ENCODE assay signal across 14 mouse cellular contexts in the genomic region with DNA sequence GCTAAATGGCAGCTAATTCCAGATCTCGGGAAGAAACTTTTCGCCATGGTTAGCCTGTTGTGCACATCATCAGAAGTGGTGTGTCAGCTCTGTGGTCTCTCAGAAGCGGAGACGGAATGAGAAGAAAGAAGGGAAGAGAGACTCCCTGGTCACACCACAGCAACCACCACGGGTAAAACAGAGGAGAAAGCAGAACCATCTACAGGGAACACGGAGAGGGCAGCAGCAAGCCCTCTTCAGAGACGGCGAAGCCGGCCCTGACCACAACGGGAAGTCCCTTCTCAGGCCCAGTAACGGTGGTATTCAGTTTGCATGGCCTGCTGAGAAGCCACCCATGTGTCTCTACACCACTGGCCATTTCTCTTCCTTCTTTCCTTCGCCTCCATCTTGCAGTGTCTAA. TPM values are rescaled to one million over a fixed set of nuclear protein-coding genes. Genes with fewer than 3 reads are reported as not detected.
A peak's percentile ranks its signal among the peaks of the same experiment; 100 is the strongest.
DNase-seq lines count a peak whose midpoint lies in the region; ATAC-seq and TF ChIP-seq lines count a peak whose summit lies in the region.
"Had no signal": no experiment of that assay in that cellular context is flagged by ENCODE, and none has a peak within 500 bp of the region (broad histone marks: within the 10 kb centered on the region; RNA-seq: fewer than 3 reads in every experiment).

No protein-coding gene starts in this region.

- H3K9me3 ChIP-seq in liver, embryonic 16.5 days (replicated peaks; ENCODE audit: control insufficient read depth, low read length), result no peaks in the 10 kb centered on the region
- H3K9me3 ChIP-seq in heart, embryonic 11.5 days (replicated peaks; ENCODE audit: control insufficient read depth, low read length), result no peaks in the 10 kb centered on the region
- H3K9me3 ChIP-seq: embryonic facial prominence, embryonic 12.5 days; neural tube, embryonic 13.5 days had no signal

- peak overlapping the region; percentile 46 for H3K4me3 ChIP-seq in bone marrow macrophage, adult 2 months (ENCODE audit: insufficient read depth, low read length)
- no peak overlapping the region for H3K4me3 ChIP-seq in liver, embryonic 16.5 days (ENCODE audit: low read depth, low read length)
- no peak overlapping the region for H3K4me3 ChIP-seq in spleen, adult 2 months (ENCODE audit: extremely low read depth, insufficient read depth, insufficient read length)
- no peak overlapping the region for H3K4me3 ChIP-seq in heart, embryonic 11.5 days (ENCODE audit: low read depth, low read length)
- H3K4me3 ChIP-seq: embryonic facial prominence, embryonic 12.5 days; neural tube, embryonic 13.5 days had no signal

- H3K27ac ChIP-seq in bone marrow macrophage, adult 2 months (ENCODE audit: insufficient read depth, low read depth, low read length), result peak overlapping the region; percentile 100
- peak overlapping the region; percentile 98 for H3K27ac ChIP-seq in liver, embryonic 16.5 days (ENCODE audit: low read length)
- peak overlapping the region; percentile 19 for H3K27ac ChIP-seq in spleen, adult 2 months (ENCODE audit: insufficient read depth, low read length)
- H3K27ac ChIP-seq in heart, embryonic 11.5 days (ENCODE audit: low read depth, low read length), result no peak overlapping the region
- H3K27ac ChIP-seq: embryonic facial prominence, embryonic 12.5 days; neural tube, embryonic 13.5 days had no signal

- 0 out of 2 replicates have a peak overlapping the region, but pooled peaks have one; percentile 46 for H3K9ac ChIP-seq in liver, embryonic 16.5 days (ENCODE audit: low read depth, low read length)
- H3K9ac ChIP-seq in heart, embryonic 11.5 days (ENCODE audit: low read depth, low read length), result no peak overlapping the region
- H3K9ac ChIP-seq: embryonic facial prominence, embryonic 12.5 days; lung, embryonic 14.5 days; neural tube, embryonic 13.5 days had no signal

- no peak for TF ChIP-seq CTCF in bone marrow macrophage, adult 2 months (IDR thresholded peaks at IDR 0.05; ENCODE audit: low read depth, low read length)
- no peak for TF ChIP-seq CTCF in spleen, adult 2 months (IDR thresholded peaks at IDR 0.05; ENCODE audit: extremely low read depth, insufficient read depth, insufficient read length, insufficient replicate concordance)

- no peaks in the 10 kb centered on the region for H3K36me3 ChIP-seq in liver, embryonic 16.5 days (ENCODE audit: control insufficient read depth, insufficient read depth)
- H3K36me3 ChIP-seq in spleen, adult 2 months (ENCODE audit: control insufficient read depth, insufficient read depth, low read length), result no peaks in the 10 kb centered on the region
- no peaks in the 10 kb centered on the region for H3K36me3 ChIP-seq in heart, embryonic 11.5 days (ENCODE audit: control insufficient read depth, insufficient read depth, low read length)
- H3K36me3 ChIP-seq: embryonic facial prominence, embryonic 12.5 days; neural tube, embryonic 13.5 days had no signal

- H3K4me1 ChIP-seq in bone marrow macrophage, adult 2 months (ENCODE audit: control insufficient read depth, insufficient read depth, low read length), result peaks cover 57% of the 10 kb centered on the region
- peaks cover 46% of the 10 kb centered on the region for H3K4me1 ChIP-seq in liver, embryonic 16.5 days (ENCODE audit: control insufficient read depth, low read depth, low read length)
- H3K4me1 ChIP-seq in spleen, adult 2 months (ENCODE audit: control insufficient read depth, insufficient read depth, insufficient read length), result peaks cover 11% of the 10 kb centered on the region; the same call in 1 of the 2 replicates
- peaks cover 2% of the 10 kb centered on the region; the same call in 1 of the 2 replicates for H3K4me1 ChIP-seq in heart, embryonic 11.5 days (ENCODE audit: control insufficient read depth, insufficient read depth, low read length)
- H3K4me1 ChIP-seq: neural tube, embryonic 13.5 days had no signal

- H3K27me3 ChIP-seq in liver, embryonic 16.5 days (ENCODE audit: control insufficient read depth, insufficient read depth, low read depth, low read length), result no peaks in the 10 kb centered on the region
- H3K27me3 ChIP-seq in spleen, adult 2 months (ENCODE audit: control insufficient read depth, insufficient read depth, low read length), result no peaks in the 10 kb centered on the region
- H3K27me3 ChIP-seq in heart, embryonic 11.5 days (ENCODE audit: control insufficient read depth, insufficient read depth, low read length), result peaks cover 19% of the 10 kb centered on the region

- DNase-seq in layer of hippocampus, adult 11-12 months (ENCODE audit: low spot score), result peak; percentile 59
- DNase-seq in layer of hippocampus, postnatal 10 days (ENCODE audit: low spot score in 2 of 2), result no peak
- peak in 1 of 2 experiments; percentile 70 for DNase-seq in spleen, adult 2 months (ENCODE audit: low read depth in 1 of 2, low spot score in 2 of 2)
- no peak for DNase-seq in cerebellum, adult 8-10 months
- DNase-seq in embryo, embryonic 11 days, result no peak

- H3K4me2 ChIP-seq in liver, embryonic 16.5 days (ENCODE audit: low read depth, low read length), result no peak overlapping the region
- no peak overlapping the region for H3K4me2 ChIP-seq in heart, embryonic 11.5 days
- H3K4me2 ChIP-seq: embryonic facial prominence, embryonic 12.5 days; lung, embryonic 14.5 days; neural tube, embryonic 13.5 days had no signal

- 27% methylated on average over 12 of the region's 12 CpGs for WGBS in liver, embryonic 16.5 days (ENCODE audit: insufficient replicate concordance)
- WGBS in spleen, adult 2 months, result 9% methylated on average over 12 of the region's 12 CpGs
- 77% methylated on average over 12 of the region's 12 CpGs for WGBS in heart, embryonic 11.5 days (ENCODE audit: insufficient replicate concordance)

- no peak for TF ChIP-seq POLR2A in bone marrow macrophage, adult 2 months (IDR thresholded peaks at IDR 0.05; ENCODE audit: borderline replicate concordance, low read depth, low read length)
- no peak for TF ChIP-seq POLR2A in spleen, adult 2 months (IDR thresholded peaks at IDR 0.05; ENCODE audit: low read depth, low read length)

- no peak for ATAC-seq in liver, embryonic 16.5 days (ENCODE audit: low read depth)
- ATAC-seq in heart, embryonic 11.5 days (replicated peaks; ENCODE audit: insufficient number of reproducible peaks, low FRiP score, low TSS enrichment), result no peak
- ATAC-seq: CD4-positive, CD25-positive, alpha-beta regulatory T cell, adult 4 months; forebrain, embryonic 16.5 days had no signal

RNA-seq across cellular contexts. Expression of a gene that starts 17.4 kb away (rescaled TPM):
- total RNA-seq in layer of hippocampus, postnatal 10 days (2021), result 10 to 100 TPM; 23.7 to 24.4 TPM
- polyA plus RNA-seq in bone marrow macrophage, adult 2 months (2012; ENCODE audit: insufficient read depth, insufficient read length, missing spikeins), result 237 and 238 TPM in 2 replicates
- polyA plus RNA-seq in liver, embryonic 16.5 days (2015; fragmentation: Nextera tagmentation; extraction: Ambion mirVana), result 92.9 and 95.8 TPM in 2 replicates
- polyA plus RNA-seq in spleen, adult 2 months (2012; rRNA removed), result 59.6 and 73.8 TPM in 2 replicates
- 53.9 and 55.6 TPM in 2 replicates for polyA plus RNA-seq in heart, embryonic 11.5 days (2014; fragmentation: Nextera tagmentation; extraction: Ambion mirVana)

RNA-seq across cellular contexts. Expression of a gene that starts 36.4 kb away (rescaled TPM):
- total RNA-seq in layer of hippocampus, postnatal 10 days (2021), result 1 to 10 TPM in 1 of 2 experiments, not detected in 1; 1.1 TPM
- not detected in 2 replicates for polyA plus RNA-seq in bone marrow macrophage, adult 2 months (2012; ENCODE audit: insufficient read depth, insufficient read length, missing spikeins)
- polyA plus RNA-seq in liver, embryonic 16.5 days (2015; fragmentation: Nextera tagmentation; extraction: Ambion mirVana), result not detected in 2 replicates
- polyA plus RNA-seq in spleen, adult 2 months (2012; rRNA removed), result not detected in 2 replicates
- polyA plus RNA-seq in heart, embryonic 11.5 days (2014; fragmentation: Nextera tagmentation; extraction: Ambion mirVana), result not detected in 2 replicates
- polyA plus RNA-seq: CD4-positive, CD25-positive, alpha-beta regulatory T cell, adult 4 months; embryonic facial prominence, embryonic 12.5 days; forebrain, embryonic 16.5 days; heart, embryonic 14.5 days; neural tube, embryonic 13.5 days had no signal

RNA-seq across cellular contexts. Expression of a gene that starts 50.8 kb away (rescaled TPM):
- total RNA-seq in layer of hippocampus, postnatal 10 days (2021), result 1 to 10 TPM; 7.4 to 8.6 TPM
- polyA plus RNA-seq in bone marrow macrophage, adult 2 months (2012; ENCODE audit: insufficient read depth, insufficient read length, missing spikeins), result 345 and 358 TPM in 2 replicates
- 32.3 and 33.6 TPM in 2 replicates for polyA plus RNA-seq in liver, embryonic 16.5 days (2015; fragmentation: Nextera tagmentation; extraction: Ambion mirVana)
- polyA plus RNA-seq in spleen, adult 2 months (2012; rRNA removed), result 40.0 and 43.8 TPM in 2 replicates
- 38.6 and 46.9 TPM in 2 replicates for polyA plus RNA-seq in heart, embryonic 11.5 days (2014; fragmentation: Nextera tagmentation; extraction: Ambion mirVana)
